Mouse (Mus musculus): Measurements from ENCODE around the gene Tent2. TPM values are rescaled to one million over a fixed set of nuclear protein-coding genes. Genes with fewer than 3 reads are reported as not detected.
A peak's percentile ranks its signal among the peaks of the same experiment; 100 is the strongest.

Tent2 gene
- polyA plus RNA-seq, 1 experiment from 2014 or later = 40.3 TPM

GRCm38 (mm10) chr13:93158261-93158660 lies 33.9 kb downstream of the Tent2 start:
- Histone ChIP-seq H3K4me1 (replicated peaks; ENCODE audit: control insufficient read depth, insufficient read depth, low read length) (no peaks in the 10 kb centered on the region), H3K27me3 (replicated peaks; ENCODE audit: control insufficient read depth, insufficient read depth, low read length) (no peaks in the 10 kb centered on the region), H3K4me2 (replicated peaks; ENCODE audit: low read depth) (no peak overlapping the region), H3K9me3 (ENCODE audit: control insufficient read depth) (no peaks in the 10 kb centered on the region), H3K36me3 (ENCODE audit: control insufficient read depth, insufficient read depth) (peaks cover 31% of the 10 kb centered on the region), H3K9ac (ENCODE audit: low read depth, low read length) (no peak overlapping the region), H3K27ac (ENCODE audit: low read depth, low read length) (no peak overlapping the region), H3K4me3 (ENCODE audit: low read depth, low read length) (no peak overlapping the region)
- no peak for TF ChIP-seq CTCF (IDR thresholded peaks at IDR 0.05; ENCODE audit: low read depth)
- ATAC-seq = no peak
- 93% methylated on average over 6 of the region's 6 CpGs for WGBS

- Histone ChIP-seq H3K4me3 (ENCODE audit: low read depth, low read length) (no peak overlapping the region), H3K9ac (ENCODE audit: low read depth, low read length) (no peak overlapping the region), H3K27me3 (replicated peaks; ENCODE audit: control insufficient read depth, insufficient read depth, low read length) (no peaks in the 10 kb centered on the region), H3K4me2 (replicated peaks; ENCODE audit: low read depth) (no peak overlapping the region), H3K4me1 (replicated peaks; ENCODE audit: control insufficient read depth, insufficient read depth, low read length) (no peaks in the 10 kb centered on the region), H3K27ac (ENCODE audit: low read depth, low read length) (no peak overlapping the region), H3K9me3 (ENCODE audit: control insufficient read depth) (no peaks in the 10 kb centered on the region), H3K36me3 (ENCODE audit: control insufficient read depth, insufficient read depth) (peaks cover 31% of the 10 kb centered on the region)
- no peak for ATAC-seq
- no peak for TF ChIP-seq CTCF (IDR thresholded peaks at IDR 0.05; ENCODE audit: low read depth)
- 77% methylated on average over 1 of the region's 1 CpGs for WGBS
These were observed 38.9 kb downstream of the Tent2 start for GRCm38 (mm10) chr13:93153280-93153679.

DNA sequence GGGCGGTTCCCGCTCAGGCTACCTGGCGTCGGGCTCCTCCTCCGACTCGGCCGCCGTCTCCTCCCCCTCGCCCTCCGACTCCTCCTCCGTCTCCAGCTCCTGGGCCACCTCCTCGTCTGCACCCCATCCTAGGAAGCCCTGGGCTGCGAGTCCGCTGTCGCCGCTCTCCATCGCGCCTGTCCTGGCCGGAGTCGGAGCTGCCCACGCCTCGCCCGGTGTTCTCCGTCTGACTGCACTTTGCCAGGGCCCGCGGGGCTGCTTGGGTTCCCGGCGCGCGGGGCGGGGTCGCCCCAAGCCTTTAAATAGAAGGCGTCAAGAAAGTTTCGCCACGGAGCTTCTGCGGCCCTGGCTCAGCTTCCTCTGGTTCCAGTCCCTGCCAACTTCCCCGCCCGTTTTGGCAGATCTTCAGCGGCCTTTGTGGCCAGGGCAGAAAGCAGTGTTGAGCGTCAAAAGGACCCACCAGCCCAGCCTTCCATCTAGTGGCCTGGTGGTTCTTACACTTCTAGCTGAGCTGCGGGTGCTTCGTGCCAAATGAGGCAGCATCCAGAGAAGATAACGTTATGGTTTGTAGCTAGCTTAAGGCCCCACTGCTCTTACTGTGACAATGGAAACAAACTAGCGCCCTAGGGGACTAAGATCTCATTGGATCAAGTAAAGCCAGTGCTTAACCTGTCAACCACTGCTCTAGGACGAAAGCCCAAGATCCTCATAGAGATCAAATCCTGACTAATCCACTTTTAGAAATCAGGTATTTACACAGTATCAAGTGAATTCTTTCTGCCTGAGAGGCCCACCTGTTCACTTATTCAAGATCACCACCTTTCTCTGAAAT lies 47.6 kb downstream of the Tent2 start, which contains the start of gene Cmya5:
Cmya5 (minus strand) TSS at position 389 of the 832 bp plus-strand sequence.
- peak; percentile 59 for TF ChIP-seq CTCF (IDR thresholded peaks at IDR 0.05; ENCODE audit: low read depth)
- Histone ChIP-seq H3K27ac (ENCODE audit: low read depth, low read length) (peak within 1 kb of the TSS; percentile 30), H3K4me3 (ENCODE audit: low read depth, low read length) (peak within 1 kb of the TSS; percentile 47), H3K4me1 (replicated peaks; ENCODE audit: control insufficient read depth, insufficient read depth, low read length) (no peaks in the 10 kb centered on the region), H3K27me3 (replicated peaks; ENCODE audit: control insufficient read depth, insufficient read depth, low read length) (no peaks in the 10 kb centered on the region), H3K4me2 (replicated peaks; ENCODE audit: low read depth) (peak within 1 kb of the TSS; percentile 79), H3K36me3 (ENCODE audit: control insufficient read depth, insufficient read depth) (peaks cover 8% of the 10 kb centered on the region), H3K9me3 (ENCODE audit: control insufficient read depth) (no peaks in the 10 kb centered on the region), H3K9ac (ENCODE audit: low read depth, low read length) (peak within 1 kb of the TSS; percentile 45)
- WGBS = 2% methylated on average over 45 of the region's 45 CpGs
- peak; percentile 95 for ATAC-seq

- 10% methylated on average over 10 of the region's 11 CpGs for WGBS
- TF ChIP-seq CTCF (IDR thresholded peaks at IDR 0.05; ENCODE audit: low read depth) = no peak
- Histone ChIP-seq H3K4me2 (replicated peaks; ENCODE audit: low read depth) (peak overlapping the region; percentile 79), H3K4me1 (replicated peaks; ENCODE audit: control insufficient read depth, insufficient read depth, low read length) (no peaks in the 10 kb centered on the region), H3K27ac (ENCODE audit: low read depth, low read length) (no peak overlapping the region), H3K36me3 (ENCODE audit: control insufficient read depth, insufficient read depth) (peaks cover under 1% of the 10 kb centered on the region; the same call in 1 of the 2 replicates), H3K27me3 (replicated peaks; ENCODE audit: control insufficient read depth, insufficient read depth, low read length) (no peaks in the 10 kb centered on the region), H3K9ac (ENCODE audit: low read depth, low read length) (peak overlapping the region; percentile 45), H3K4me3 (ENCODE audit: low read depth, low read length) (peak overlapping the region; percentile 47), H3K9me3 (ENCODE audit: control insufficient read depth) (no peaks in the 10 kb centered on the region)
- ATAC-seq = peak; percentile 77
These were observed 48.3 kb downstream of the Tent2 start for GRCm38 (mm10) chr13:93143819-93144283.

DNA sequence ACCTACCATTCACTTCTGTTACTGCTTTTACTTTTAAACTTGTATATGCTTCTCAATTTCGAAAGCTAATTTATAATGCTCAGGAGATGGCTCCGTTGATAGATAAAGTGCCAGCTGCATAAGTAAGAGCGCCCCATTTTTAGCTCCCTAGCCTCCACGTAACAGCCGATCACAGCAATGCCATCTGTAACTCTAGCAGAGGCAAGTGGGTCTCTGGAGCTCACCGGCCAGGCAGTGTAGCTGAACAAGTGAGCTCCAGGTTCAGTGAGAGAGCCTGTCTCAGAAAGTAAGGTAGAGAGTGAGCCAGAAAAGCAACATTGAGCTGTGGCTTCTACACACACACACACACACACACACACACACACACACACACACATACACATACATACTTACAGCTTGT lies 51.0 kb downstream of the Tent2 start:
- Histone ChIP-seq H3K9ac (ENCODE audit: low read depth, low read length) (no peak overlapping the region), H3K4me1 (replicated peaks; ENCODE audit: control insufficient read depth, insufficient read depth, low read length) (no peaks in the 10 kb centered on the region), H3K9me3 (ENCODE audit: control insufficient read depth) (no peaks in the 10 kb centered on the region), H3K27me3 (replicated peaks; ENCODE audit: control insufficient read depth, insufficient read depth, low read length) (no peaks in the 10 kb centered on the region), H3K36me3 (ENCODE audit: control insufficient read depth, insufficient read depth) (no peaks in the 10 kb centered on the region), H3K4me3 (ENCODE audit: low read depth, low read length) (no peak overlapping the region), H3K4me2 (replicated peaks; ENCODE audit: low read depth) (no peak overlapping the region), H3K27ac (ENCODE audit: low read depth, low read length) (no peak overlapping the region)
- ATAC-seq = no peak
- 93% methylated on average over 6 of the region's 6 CpGs for WGBS
- no peak for TF ChIP-seq CTCF (IDR thresholded peaks at IDR 0.05; ENCODE audit: low read depth)

DNA sequence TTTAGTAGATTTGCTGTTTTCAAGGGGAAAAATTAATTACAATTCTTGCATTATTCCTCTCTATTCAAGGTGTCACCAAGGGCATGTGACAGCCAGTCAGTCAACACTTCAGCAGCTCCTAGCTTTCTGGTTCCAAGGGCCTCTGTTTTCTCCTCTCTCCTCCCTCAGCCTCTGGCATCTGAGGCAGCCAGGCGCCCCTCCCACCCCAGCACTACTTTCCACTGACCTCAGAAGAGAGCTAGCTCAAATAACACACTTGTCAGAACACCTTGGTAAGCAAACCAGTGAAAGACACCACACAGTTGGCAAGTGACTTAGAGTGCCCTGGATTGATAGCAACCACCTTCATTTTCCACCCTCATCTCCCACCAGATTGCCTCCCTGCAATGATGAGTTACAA lies 54.1 kb downstream of the Tent2 start:
- Histone ChIP-seq H3K9me3 (ENCODE audit: control insufficient read depth) (no peaks in the 10 kb centered on the region), H3K4me1 (replicated peaks; ENCODE audit: control insufficient read depth, insufficient read depth, low read length) (no peaks in the 10 kb centered on the region), H3K27ac (ENCODE audit: low read depth, low read length) (no peak overlapping the region), H3K4me3 (ENCODE audit: low read depth, low read length) (no peak overlapping the region), H3K9ac (ENCODE audit: low read depth, low read length) (no peak overlapping the region), H3K36me3 (ENCODE audit: control insufficient read depth, insufficient read depth) (no peaks in the 10 kb centered on the region), H3K4me2 (replicated peaks; ENCODE audit: low read depth) (no peak overlapping the region), H3K27me3 (replicated peaks; ENCODE audit: control insufficient read depth, insufficient read depth, low read length) (no peaks in the 10 kb centered on the region)
- ATAC-seq = no peak
- TF ChIP-seq CTCF (IDR thresholded peaks at IDR 0.05; ENCODE audit: low read depth) = no peak
- 56% methylated on average over 1 of the region's 1 CpGs for WGBS
